Mouse (Mus musculus) bone marrow, adult 2 months (tissue): ENCODE measurements around the gene Leap2. TPM values are rescaled to one million over a fixed set of nuclear protein-coding genes. Genes with fewer than 3 reads are reported as not detected.
"Not testable (repeated sequence)": the region's sequence is repeated elsewhere in the genome, so short reads cannot be mapped to it uniquely, and the experiment has no call there.

Source experiments
- H3K27ac ChIP-seq: fragments of 200-500 bp; 2 replicates; pipeline ENCODE4 v1.5.1; 2012; ENCODE audit warnings: low read depth, mild to moderate bottlenecking, control low read depth, inconsistent platforms, low read length; ENCODE audit not compliant: control insufficient read depth, poor library complexity, insufficient read depth
- H3K4me1 ChIP-seq: fragments of 200-500 bp; 2 replicates; pipeline ENCODE4 v1.6.1; 2011; ENCODE audit warnings: low read length; ENCODE audit not compliant: control insufficient read depth, insufficient read depth
- H3K4me3 ChIP-seq: fragments of 200-500 bp; replicated peaks from 2 replicates; pipeline ENCODE3; 2011; ENCODE audit warnings: mild to moderate bottlenecking, low read depth, low read length, control low read depth; ENCODE audit not compliant: control insufficient read depth
- CTCF ChIP-seq: fragments of 200-500 bp; IDR thresholded peaks from 2 replicates; pipeline ENCODE4 v1.5.1; 2011; ENCODE audit warnings: low read length, control low read depth; ENCODE audit not compliant: control insufficient read depth, insufficient read depth
- POLR2A ChIP-seq: fragments of 200-500 bp; IDR thresholded peaks from 2 replicates; pipeline ENCODE4 v1.6.1; 2011; ENCODE audit warnings: low read depth, mild to moderate bottlenecking, control low read depth, low read length, borderline replicate concordance; ENCODE audit not compliant: control insufficient read depth
- WGBS: fragments of 180-500 bp; shearing (Covaris S2); methylation state at CpG from one replicate; pipeline ENCODE4 v1.1.7; 2018; 5-methylcytosine and 5-hydroxymethylcytosine counted together
- polyA plus RNA-seq: library from polyadenylated mRNA; stranded (reverse); fragments of >200 nt; gene quantifications from 2 replicates; pipeline ENCODE4 v1.2.4, GENCODE M21; 2011; ENCODE audit warnings: low replicate concordance; ENCODE audit not compliant: missing spikeins, insufficient read depth, insufficient read length

Gene Leap2
- polyA plus RNA-seq, 1 experiment, result not detected

DNA sequence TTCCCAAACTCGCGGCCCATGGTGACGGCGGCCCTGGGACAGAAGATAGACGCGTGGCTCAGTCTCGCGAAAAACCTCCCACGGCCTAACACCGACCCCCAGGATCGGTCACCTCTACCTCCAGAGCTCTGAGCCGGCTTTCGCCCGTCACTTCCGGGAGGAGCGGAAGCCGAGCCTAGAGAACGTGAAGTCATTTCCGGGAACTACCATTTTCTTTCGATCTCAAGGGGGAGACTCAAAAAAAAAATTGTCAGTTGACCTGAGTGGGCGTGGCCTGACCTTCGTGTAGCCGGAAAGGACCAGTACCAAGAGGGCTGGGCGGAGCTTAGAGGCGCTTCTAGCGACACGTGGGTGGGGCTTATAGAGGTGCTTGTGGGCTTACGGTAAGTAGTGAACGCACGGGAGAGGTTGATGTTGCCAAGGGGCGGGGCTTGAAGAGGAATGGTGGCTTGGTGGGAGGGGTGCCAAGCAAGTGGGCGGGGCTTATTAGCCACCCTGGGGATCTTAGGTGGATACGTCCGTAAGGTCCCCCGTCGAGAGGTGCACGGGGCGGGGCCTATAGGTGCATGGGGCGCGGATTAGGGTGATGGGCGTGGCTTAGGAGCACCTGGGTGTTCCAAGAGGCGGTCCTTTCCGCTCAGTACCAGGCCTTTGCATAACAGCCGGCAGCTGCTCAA, 7.8 kb upstream of the Leap2 start, which contains the start of the genes Uqcrq and Gdf9:
Gene Uqcrq (minus strand): TSS at position 162 of the 677 bp plus-strand sequence.
Gene Gdf9 (plus strand): TSS at position 354 of the 677 bp plus-strand sequence.
- WGBS, result under 1% methylated on average over 44 of the region's 44 CpGs
- peak; percentile 76; the same call in 1 of the 2 replicates for TF ChIP-seq POLR2A
- no peak for TF ChIP-seq CTCF
- Histone ChIP-seq H3K4me3 (peak within 1 kb of the TSS; percentile 98), H3K4me1 (peaks cover 4% of the 10 kb centered on the region), H3K27ac (peak within 1 kb of the TSS; percentile 85)

DNA sequence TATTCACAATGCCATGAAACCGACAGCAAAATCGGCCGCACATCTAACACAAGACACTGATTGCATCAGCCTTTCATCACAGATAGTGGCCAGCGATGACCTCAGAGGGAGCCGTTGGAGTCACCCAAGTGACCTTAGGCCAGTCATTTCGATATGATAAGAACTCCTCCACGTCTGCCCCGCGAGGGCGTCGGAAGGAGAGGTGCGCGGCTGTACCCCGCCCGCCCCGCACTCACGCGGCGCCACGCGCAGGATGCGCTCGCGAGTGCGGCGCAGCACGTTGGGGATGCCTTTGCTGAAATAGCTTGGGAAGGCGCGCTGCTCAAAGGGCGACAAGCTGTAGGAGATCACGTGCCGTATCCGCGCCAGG, 7.3 kb upstream of the Leap2 start:
- Histone ChIP-seq H3K27ac (peak overlapping the region; percentile 85), H3K4me1 (peaks cover 4% of the 10 kb centered on the region), H3K4me3 (peak overlapping the region; percentile 98)
- WGBS, result under 1% methylated on average over 34 of the region's 34 CpGs
- no peak for TF ChIP-seq POLR2A
- no peak for TF ChIP-seq CTCF

DNA sequence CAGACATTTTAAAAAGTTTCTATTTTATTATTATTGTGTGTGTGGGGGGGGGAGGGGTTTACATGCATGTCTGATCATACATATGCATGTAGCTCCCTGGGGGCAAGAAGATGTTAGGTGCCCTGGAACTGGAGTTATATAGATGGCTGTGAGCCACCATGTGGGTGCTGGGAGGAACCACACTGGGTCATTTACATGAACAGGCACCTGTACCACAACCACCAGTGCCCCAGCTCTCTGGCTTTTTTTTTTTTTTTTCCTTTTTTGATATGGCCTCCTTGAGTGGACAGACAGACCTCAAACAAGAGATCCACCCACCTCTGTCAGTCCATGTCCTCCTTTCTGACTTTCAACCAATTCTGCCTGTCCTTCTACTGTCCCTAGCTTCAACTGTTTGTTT, 6.2 kb upstream of the Leap2 start:
- Histone ChIP-seq H3K27ac (no peak overlapping the region), H3K4me3 (no peak overlapping the region), H3K4me1 (peaks cover 4% of the 10 kb centered on the region)
- TF ChIP-seq POLR2A (no peak), CTCF (no peak)

DNA sequence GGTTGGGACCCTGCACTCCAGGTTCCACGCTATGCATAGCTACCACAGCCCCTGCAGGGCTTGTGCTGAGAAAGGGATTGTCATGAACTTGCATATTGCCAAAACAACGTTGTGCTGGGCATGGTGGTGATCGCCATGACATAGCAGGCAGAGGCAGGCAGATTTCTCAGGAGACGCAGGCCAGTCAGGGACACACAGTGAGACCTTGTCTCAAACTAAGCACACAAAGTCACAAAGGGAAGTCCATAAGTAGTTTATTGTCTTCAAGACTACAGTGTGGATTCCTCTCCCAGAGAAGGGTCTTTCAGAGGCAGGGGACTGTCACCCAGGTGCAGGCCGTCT, 5.7 kb upstream of the Leap2 start:
- no peak overlapping the region for H3K27ac ChIP-seq
- no peak overlapping the region for H3K4me3 ChIP-seq
- TF ChIP-seq POLR2A (no peak), CTCF (no peak)
- H3K4me1 ChIP-seq, result peaks cover 4% of the 10 kb centered on the region
- WGBS, result 93% methylated on average over 5 of the region's 5 CpGs

DNA sequence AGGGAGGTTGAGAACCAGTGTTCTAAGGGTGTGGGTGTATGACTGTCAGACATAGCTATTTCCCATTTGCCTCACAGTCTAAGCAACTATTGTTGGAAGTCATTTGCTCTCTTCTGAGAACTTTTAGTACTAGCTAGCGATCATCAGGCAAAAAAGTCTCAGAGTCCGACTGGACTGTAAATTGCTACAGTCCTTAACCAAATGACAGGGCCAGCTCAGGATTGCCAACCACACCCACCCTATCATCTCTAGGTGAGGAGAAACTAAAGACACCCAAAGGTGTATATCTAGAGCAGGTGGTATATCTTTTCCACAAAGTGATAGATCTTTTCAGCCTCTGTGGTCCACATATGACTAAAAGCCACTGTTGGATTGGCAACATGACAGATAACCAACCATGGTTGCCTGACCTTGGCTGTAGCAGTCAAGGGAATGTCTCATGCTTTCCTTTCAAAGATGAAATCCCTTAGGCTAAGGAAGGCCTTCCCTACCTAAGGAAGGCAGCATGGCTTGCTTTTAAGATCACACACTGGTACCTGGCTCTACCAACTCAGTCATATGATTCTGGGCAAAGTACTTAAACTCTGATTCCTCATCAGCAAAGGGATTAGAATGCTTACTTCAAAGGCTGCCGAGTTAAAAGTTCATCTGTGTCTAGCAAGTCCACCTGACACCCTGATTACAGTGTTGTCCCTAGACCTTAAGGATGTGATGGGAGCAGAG, 5.2 kb upstream of the Leap2 start:
- TF ChIP-seq CTCF (no peak), POLR2A (no peak)
- peaks cover 4% of the 10 kb centered on the region for H3K4me1 ChIP-seq
- H3K4me3 ChIP-seq, result no peak overlapping the region
- H3K27ac ChIP-seq, result no peak overlapping the region
- WGBS, result 84% methylated on average over 3 of the region's 3 CpGs

DNA sequence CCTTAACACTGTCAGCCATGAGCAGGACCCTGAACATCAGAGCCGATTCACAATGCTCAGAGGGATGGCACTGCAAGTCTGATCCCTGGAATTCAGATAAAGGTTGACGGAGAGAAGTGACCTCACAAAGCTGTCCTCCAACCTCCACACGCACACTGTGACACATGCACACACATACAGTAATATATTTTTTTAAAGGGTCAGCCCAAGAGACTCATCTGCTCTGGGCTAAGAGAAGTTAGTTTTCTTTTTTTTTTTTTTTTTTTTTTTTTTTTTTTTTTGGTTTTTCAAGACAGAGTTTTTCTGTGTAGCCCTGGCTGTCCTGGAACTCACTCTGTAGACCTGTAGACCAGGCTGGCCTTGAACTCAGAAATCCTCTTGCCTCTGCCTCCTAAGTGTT, 3.9 kb upstream of the Leap2 start:
- not testable (repeated sequence) for H3K4me3 ChIP-seq, H3K27ac ChIP-seq, H3K4me1 ChIP-seq
- WGBS, result 87% methylated on average over 3 of the region's 3 CpGs

DNA sequence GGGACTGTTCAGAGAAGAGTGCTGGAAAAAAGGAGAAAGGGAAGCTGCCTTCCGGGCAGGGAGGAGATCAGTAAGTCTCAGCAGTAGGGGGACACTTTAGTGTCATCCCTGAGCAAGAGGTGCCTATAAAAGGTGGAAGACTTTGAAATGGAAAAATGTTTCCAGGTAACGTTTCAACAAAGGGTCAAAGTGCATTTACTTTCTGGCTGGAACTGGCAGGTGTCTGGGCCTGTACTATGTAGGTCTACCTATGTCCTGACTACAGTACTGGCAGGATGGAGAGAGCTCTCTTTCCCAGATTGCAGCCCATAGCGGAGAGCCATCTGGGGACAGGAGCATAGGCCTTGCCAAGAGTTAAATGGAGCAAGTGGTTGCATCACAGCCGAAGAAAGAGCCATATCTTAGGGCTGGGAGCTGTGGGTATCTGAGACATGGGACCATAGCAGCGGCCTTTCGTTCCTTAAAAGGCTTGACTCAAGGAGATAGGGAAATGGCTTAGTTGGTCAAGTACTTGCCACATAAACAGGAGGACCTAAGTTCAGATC, 2.8 kb upstream of the Leap2 start:
- Histone ChIP-seq H3K27ac (no peak overlapping the region), H3K4me3 (no peak overlapping the region), H3K4me1 (peaks cover 3% of the 10 kb centered on the region)
- WGBS, result 81% methylated on average over 6 of the region's 6 CpGs
- TF ChIP-seq POLR2A (no peak), CTCF (no peak)

DNA sequence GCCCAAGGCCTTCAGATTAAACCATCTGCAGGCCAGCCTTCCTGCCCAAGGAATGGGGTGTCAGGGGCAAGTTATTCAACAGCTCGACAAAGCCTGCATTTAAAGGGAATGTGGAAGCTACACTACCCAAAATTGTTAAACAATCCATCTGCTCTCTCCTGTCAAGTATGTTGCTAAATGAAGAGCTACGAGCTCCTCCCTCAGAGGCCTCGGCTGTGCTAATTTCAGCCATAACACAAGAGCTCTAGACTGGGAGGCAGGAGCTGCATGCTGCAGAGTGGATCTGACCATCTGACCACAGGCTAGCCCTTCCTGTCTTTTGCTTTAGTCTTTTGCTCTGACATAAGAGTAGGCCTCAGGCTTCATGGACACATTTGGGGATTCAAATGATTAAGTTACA, 2.3 kb upstream of the Leap2 start:
- Histone ChIP-seq H3K27ac (no peak overlapping the region), H3K4me1 (peaks cover 3% of the 10 kb centered on the region), H3K4me3 (no peak overlapping the region)
- 78% methylated on average over 3 of the region's 3 CpGs for WGBS
- TF ChIP-seq CTCF, result no peak
- TF ChIP-seq POLR2A, result no peak

DNA sequence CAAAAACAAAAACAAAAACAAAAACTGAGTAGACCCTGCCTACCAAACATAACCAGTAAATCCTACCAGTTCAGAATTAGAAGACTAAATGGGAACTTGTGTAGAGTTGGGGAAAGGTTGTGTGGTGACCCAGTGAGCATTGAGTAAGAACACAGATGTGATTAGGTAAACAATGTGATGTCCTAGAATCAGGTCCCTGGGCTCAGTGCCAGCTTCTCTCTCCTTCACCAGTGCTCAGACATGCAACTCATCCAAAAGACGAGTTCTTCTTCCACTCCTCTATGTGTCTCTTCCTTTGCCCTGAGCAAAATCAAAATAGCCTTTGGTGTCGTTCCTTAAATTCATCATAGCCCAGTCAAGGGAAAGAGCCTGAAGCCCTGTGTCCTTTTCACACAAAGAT, 1.9 kb upstream of the Leap2 start:
- no peak for TF ChIP-seq CTCF
- no peak for TF ChIP-seq POLR2A
- WGBS, result 58% methylated on average over 2 of the region's 2 CpGs
- Histone ChIP-seq H3K4me1 (no peaks in the 10 kb centered on the region; the same call in none of the 2 replicates), H3K4me3 (no peak overlapping the region), H3K27ac (no peak overlapping the region)
